Comparison of ENCODE assay signal across 27 mouse cellular contexts in genomic region chr8:125922333-125922732, GRCm38 (mm10). TPM values are rescaled to one million over a fixed set of nuclear protein-coding genes. Genes with fewer than 3 reads are reported as not detected.
DNase-seq lines count a peak whose midpoint lies in the region; ATAC-seq and TF ChIP-seq lines count a peak whose summit lies in the region.
"Had no signal": no experiment of that assay in that cellular context is flagged by ENCODE, and none has a peak within 500 bp of the region (broad histone marks: within the 10 kb centered on the region; RNA-seq: fewer than 3 reads in every experiment).

No protein-coding gene starts in this region.

- H3K4me3 ChIP-seq in lung, embryonic 14.5 days (ENCODE audit: low read depth, low read length): no peak overlapping the region
- H3K4me3 ChIP-seq: embryonic facial prominence, embryonic 10.5 days; embryonic facial prominence, embryonic 13.5 days; erythroblast, embryonic 14.5 days; forebrain, embryonic 12.5 days; forebrain, embryonic 15.5 days; heart, embryonic 12.5 days; heart, embryonic 15.5 days; hindbrain, embryonic 10.5 days; hindbrain, embryonic 13.5 days had no signal

- H3K36me3 ChIP-seq in lung, embryonic 14.5 days (ENCODE audit: insufficient read depth): no peaks in the 10 kb centered on the region
- H3K36me3 ChIP-seq: embryonic facial prominence, embryonic 10.5 days; embryonic facial prominence, embryonic 13.5 days; forebrain, embryonic 12.5 days; forebrain, embryonic 15.5 days; heart, embryonic 12.5 days; heart, embryonic 15.5 days; hindbrain, embryonic 10.5 days; hindbrain, embryonic 13.5 days had no signal

- 29% methylated on average over 3 of the region's 3 CpGs for WGBS in lung, embryonic 14.5 days

- H3K27me3 ChIP-seq in lung, embryonic 14.5 days (ENCODE audit: insufficient read depth, low read length): no peaks in the 10 kb centered on the region
- H3K27me3 ChIP-seq: embryonic facial prominence, embryonic 13.5 days; forebrain, embryonic 15.5 days; heart, embryonic 12.5 days; heart, embryonic 15.5 days had no signal

- no peak overlapping the region for H3K27ac ChIP-seq in lung, embryonic 14.5 days (ENCODE audit: low read depth)
- H3K27ac ChIP-seq: embryonic facial prominence, embryonic 10.5 days; embryonic facial prominence, embryonic 13.5 days; forebrain, embryonic 12.5 days; forebrain, embryonic 15.5 days; heart, embryonic 15.5 days; hindbrain, embryonic 10.5 days; hindbrain, embryonic 13.5 days had no signal

- no peak overlapping the region for H3K9ac ChIP-seq in lung, embryonic 14.5 days
- H3K9ac ChIP-seq: embryonic facial prominence, embryonic 13.5 days; forebrain, embryonic 12.5 days; forebrain, embryonic 15.5 days; heart, embryonic 12.5 days; heart, embryonic 15.5 days; hindbrain, embryonic 13.5 days had no signal

- no peaks in the 10 kb centered on the region for H3K4me1 ChIP-seq in lung, embryonic 14.5 days (ENCODE audit: insufficient read depth)
- H3K4me1 ChIP-seq: heart, embryonic 15.5 days had no signal

- no peak for ATAC-seq in lung, embryonic 14.5 days (ENCODE audit: insufficient read depth)
- ATAC-seq: activated CD4-positive, CD25-positive, alpha-beta regulatory T cell, adult 4 months; forebrain, embryonic 15.5 days had no signal

- no peaks in the 10 kb centered on the region for H3K9me3 ChIP-seq in lung, embryonic 14.5 days (ENCODE audit: low read depth, low read length)
- H3K9me3 ChIP-seq: embryonic facial prominence, embryonic 10.5 days; embryonic facial prominence, embryonic 13.5 days; forebrain, embryonic 12.5 days; forebrain, embryonic 15.5 days; heart, embryonic 12.5 days; heart, embryonic 15.5 days; hindbrain, embryonic 10.5 days; hindbrain, embryonic 13.5 days had no signal

- DNase-seq in kidney, adult 18-20 months: peak; percentile 43
- no peak for DNase-seq in kidney, adult 11 months
- DNase-seq in lung, embryonic 14.5 days: peak; percentile 19
- no peak for DNase-seq in lung, adult 18-20 months
- DNase-seq in kidney, postnatal 14 days: peak; percentile 30
- no peak for DNase-seq in spleen, postnatal 4 days (ENCODE audit: low spot score in 2 of 2)
- no peak for DNase-seq in adrenal gland, postnatal 25 days
- DNase-seq: adrenal gland, adult 8-10 months; adrenal gland, postnatal 36 days; cerebellum, adult 18-20 months; cerebellum, adult 9-10 months; cerebellum, postnatal 14 days; embryo, embryonic 11 days; gastrocnemius, postnatal 25 days; heart, adult 18-20 months; heart, postnatal 10 days; heart, postnatal 36 days had no signal

- TF ChIP-seq CTCF in lung, embryonic 14.5 days (IDR thresholded peaks at IDR 0.05; ENCODE audit: low read depth): no peak

- H3K4me2 ChIP-seq in lung, embryonic 14.5 days: no peak overlapping the region
- H3K4me2 ChIP-seq: embryonic facial prominence, embryonic 13.5 days; forebrain, embryonic 12.5 days; forebrain, embryonic 15.5 days; heart, embryonic 12.5 days; heart, embryonic 15.5 days; hindbrain, embryonic 13.5 days had no signal

RNA-seq across cellular contexts. Expression of gene Map3k21, which starts 12.1 kb away (rescaled TPM):
- polyA plus RNA-seq in lung, embryonic 14.5 days (2014; fragmentation: Nextera tagmentation; extraction: Ambion mirVana): 4.1 and 5.3 TPM in 2 replicates
- total RNA-seq in adrenal gland, postnatal 25 days (2021): 3.4 TPM in 2 replicates
- polyA plus RNA-seq: activated CD4-positive, CD25-positive, alpha-beta regulatory T cell, adult 4 months; erythroblast, embryonic 14.5 days had no signal

RNA-seq across cellular contexts. Expression of gene Pcnx2, which starts 24.2 kb away (rescaled TPM):
- polyA plus RNA-seq in lung, embryonic 14.5 days (2014; fragmentation: Nextera tagmentation; extraction: Ambion mirVana): 0.15 TPM in 1 of 2 replicates, not detected in the other
- 0.27 and 0.81 TPM in 2 replicates for total RNA-seq in adrenal gland, postnatal 25 days (2021)

Comparison
In these comparisons a context has a peak if more than half of its experiments do, and no peak if none do; other contexts are left out.
1. DNase-seq: peak in kidney, adult 18-20 months (single experiment), lung, embryonic 14.5 days (single experiment) and kidney, postnatal 14 days (single experiment); none in kidney, adult 11 months (single experiment), lung, adult 18-20 months (0 of 2), spleen, postnatal 4 days (0 of 2) and adrenal gland, postnatal 25 days (single experiment).